Mouse (Mus musculus): Measurements from ENCODE around the gene Ins1.

Gene Ins1

DNA sequence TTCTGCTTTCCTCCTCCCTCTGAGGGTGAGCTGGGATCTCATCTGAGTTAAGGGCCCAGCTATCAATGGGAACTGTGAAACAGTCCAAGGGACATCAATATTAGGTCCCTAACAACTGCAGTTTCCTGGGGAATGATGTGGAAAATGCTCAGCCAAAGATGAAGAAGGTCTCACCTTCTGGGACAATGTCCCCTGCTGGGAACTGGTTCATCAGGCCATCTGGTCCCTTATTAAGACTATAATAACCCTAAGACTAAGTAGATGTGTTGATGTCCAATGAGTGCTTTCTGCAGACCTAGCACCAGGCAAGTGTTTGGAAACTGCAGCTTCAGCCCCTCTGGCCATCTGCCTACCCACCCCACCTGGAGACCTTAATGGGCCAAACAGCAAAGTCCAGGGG is at the start of gene Ins1:
TSS of gene Ins1 (plus strand) at position 301 of the 400 bp plus-strand sequence.
- in situ Hi-C loops (cut with MboI, MseI) = no loop called here

All from T-helper 2 cell (primary cell).